Mouse (Mus musculus): ENCODE data around the gene Gpr84.
A peak's percentile ranks its signal among the peaks of the same experiment; 100 is the strongest.

The Gpr84 gene

GRCm38 (mm10) chr15:103310365-103310910 lies at the start of gene Gpr84:
TSS of gene Gpr84 (minus strand) at chr15:103310612.
- DNase-seq: no peak

- no peak for DNase-seq
These were observed 49.6 kb upstream of the Gpr84 start for GRCm38 (mm10) chr15:103359869-103360602.

- no peak for DNase-seq
These were observed 48.7 kb upstream of the Gpr84 start for GRCm38 (mm10) chr15:103359122-103359510.

DNA sequence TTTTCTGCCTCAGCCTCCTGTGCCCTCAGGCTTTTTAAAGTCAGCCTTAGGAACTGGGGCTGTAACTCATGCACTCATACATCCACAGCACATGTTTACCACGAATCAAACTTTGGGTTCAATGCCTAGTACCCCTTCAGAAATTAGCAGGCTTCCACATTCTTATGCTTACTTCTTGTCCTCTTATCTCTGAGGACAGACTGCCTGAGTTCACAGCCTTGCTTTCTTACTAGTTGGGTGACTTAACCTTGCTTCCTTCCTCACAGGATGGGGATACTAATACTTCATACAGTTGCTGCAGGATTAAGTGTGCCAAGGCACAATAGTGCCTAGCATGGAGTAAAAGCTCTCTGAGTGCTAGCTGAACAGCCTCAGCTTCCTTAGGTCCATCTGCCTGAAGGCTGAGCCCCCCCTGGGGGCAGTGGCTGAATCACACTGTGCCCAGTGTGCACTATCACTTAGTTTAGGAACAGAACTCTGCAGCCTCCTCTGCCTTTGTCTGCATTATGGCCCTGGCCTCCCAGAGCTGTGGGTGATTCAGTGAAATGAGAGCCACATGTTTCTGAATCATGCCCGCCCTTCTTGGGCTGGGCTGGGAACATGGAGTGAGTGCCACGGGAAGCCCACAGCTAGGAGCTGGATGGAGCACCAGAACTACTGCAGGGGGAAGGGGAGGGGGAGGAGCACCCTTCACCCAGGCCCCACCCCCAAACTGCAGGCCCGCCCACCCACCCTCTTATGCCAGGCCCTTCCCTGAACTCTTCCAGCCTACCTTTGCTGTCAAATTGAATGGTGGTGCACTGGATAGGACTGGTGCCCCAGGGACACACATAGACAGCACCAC lies 48.1 kb upstream of the Gpr84 start:
- peak; percentile 23 for DNase-seq

DNA sequence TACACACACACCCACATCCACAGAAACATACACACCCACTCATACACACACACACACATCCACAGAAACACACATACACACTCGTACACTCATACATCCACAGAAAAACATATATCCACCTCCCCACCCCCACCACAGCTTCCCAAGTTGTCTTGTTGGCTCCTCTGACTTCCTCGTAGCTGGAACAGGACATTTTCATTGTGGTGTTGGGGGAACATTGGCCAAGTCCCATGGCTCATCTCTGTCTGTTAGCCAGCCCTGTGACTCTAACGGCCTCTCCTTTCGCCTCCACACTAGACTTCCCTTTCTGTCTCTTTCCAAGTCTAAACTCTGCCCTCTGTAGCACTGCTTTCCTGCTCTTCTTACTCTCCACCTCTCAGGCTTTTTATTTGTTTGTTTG lies 47.4 kb upstream of the Gpr84 start:
- no peak for DNase-seq

DNA sequence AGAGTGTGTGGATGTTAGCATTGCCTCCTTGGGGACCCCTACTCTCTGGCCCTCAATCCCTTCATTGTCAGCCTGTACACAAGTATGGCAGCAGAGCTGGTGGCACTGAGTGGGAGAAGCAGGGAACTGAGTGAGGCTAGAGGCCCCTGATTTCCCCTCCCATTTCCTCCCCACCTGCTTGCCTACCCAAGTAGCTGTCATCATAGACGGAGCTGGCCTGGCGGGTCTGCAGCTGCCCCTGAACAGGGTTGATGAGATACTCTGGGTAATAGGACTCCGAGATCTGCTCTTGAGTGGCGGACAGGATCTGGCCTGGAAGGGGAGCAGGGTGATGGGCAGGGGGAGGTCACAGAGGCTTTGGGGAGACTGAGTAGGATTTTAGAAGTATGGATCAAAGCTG lies 45.7 kb upstream of the Gpr84 start:
- DNase-seq: no peak

- DNase-seq: no peak
These were observed 45.0 kb upstream of the Gpr84 start for GRCm38 (mm10) chr15:103355420-103355819.

- no peak for DNase-seq
These were observed 44.3 kb upstream of the Gpr84 start for GRCm38 (mm10) chr15:103354690-103355089.

DNA sequence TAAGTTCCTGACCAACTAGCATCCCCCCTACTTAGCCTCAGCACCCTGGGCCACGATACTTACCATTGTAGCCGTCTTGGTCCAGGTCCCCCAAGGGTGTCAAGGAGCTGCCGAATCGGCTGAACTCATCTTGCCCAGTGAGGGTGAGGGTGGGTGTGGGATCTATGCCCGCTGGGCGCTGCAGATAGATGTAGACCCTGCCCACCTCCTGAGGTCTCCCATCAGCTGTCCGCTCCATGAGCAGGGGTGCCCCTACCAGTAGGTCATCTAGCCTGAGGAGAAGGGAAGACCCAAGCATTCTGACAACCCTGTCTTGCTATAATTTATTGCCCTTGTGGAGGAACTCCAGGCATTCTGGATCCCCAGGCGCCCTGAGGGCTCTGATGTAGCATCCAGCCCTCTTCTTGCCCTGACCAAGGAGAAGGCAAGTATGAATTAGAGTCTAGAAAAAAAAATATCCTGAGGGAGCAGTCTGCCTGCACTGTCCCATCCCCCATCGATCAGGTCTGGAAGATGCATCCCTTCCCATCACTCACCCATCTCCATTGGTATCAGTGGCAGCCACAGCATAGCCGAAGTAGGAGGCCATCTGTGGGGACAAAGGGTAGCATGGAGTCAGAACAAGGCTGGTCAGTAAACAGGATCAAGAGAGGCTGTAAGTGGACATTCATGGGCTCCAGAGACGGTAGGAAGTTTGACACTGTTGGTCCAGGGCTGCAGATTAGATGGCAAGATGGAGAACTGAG lies 43.3 kb upstream of the Gpr84 start:
- DNase-seq: no peak

DNA sequence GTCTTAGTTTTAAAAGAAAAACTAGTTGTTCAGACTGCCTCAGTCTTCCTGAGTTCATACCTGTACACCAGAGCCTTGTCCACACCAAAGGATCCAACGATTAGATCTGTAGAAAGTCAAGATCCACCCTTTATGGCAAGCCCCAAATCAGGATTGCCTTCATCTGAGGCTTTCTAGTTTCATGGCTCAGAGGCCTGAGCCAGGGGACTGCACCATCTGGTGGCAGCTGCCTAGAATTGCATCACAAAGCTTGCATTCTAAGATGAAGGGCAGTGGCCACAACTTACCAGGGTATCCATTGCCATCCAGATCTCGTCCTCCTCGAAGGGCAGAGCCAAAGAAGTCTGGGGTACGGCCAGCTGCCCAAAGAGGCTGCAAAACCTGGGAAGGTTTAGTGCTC lies 42.4 kb upstream of the Gpr84 start:
- DNase-seq: peak; percentile 61

DNA sequence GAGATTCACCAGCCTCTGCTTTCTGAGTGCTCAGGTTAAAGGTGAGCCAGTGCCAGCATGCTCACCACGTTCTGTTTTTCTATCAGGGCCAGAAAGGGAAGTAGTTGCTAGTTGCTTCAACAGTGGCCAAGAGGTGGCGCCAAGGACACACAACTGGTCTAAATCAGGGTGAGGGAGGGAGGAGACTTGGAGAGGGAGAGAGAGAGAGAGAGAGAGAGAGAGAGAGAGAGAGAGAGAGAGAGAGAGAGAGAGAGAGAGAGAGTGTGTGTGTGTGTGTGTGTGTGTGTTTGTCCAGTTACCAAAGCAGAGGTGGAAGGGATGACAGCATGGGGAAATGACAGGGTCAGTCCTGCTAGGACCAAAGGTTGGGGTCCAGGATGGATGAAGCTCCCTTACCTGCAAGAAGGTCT lies 36.9 kb upstream of the Gpr84 start:
- peak; percentile 70 for DNase-seq

- no peak for DNase-seq
These were observed 35.4 kb upstream of the Gpr84 start for GRCm38 (mm10) chr15:103345789-103346188.

DNA sequence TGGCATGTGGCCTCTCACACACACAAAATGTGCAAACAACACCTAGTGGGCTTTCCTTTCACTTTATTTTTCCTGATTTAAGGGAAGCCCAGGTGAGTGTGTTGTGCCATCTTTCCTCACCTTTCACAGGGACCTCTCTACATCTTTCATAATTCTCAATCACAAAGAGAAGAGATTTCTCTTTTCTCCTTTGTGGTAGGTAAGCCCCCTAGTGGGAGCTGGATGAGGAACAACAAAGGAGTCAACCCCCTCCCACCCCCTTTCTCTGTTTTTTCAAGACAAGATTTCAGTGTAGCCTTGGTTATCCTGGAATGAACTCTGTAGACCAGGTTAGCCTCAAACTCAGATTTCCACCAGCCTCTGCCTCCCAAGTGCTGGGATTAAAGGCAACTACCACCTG lies 33.1 kb upstream of the Gpr84 start:
- DNase-seq: no peak

- DNase-seq: no peak
These were observed 32.6 kb upstream of the Gpr84 start for GRCm38 (mm10) chr15:103343008-103343407.

DNA sequence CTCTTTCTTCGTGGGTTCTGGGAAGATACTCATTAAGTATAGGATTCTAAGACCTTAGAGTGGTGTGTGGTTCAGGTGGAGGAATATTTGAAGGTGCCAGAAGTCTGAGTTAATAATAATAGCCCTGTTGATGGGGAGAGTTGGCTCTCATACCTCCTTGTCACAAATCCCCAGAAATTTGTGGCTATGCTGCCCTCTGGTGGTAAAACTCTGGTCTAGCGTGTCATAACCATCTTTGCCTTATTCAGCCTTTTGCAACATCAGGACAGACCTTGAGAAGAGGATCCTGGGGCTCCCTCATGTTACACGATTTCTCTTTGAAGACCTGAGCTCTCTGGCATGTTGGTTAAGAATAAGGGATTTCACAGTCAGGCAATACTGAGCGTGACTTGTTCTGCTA lies 32.0 kb upstream of the Gpr84 start:
- peak; percentile 76 for DNase-seq

- no peak for DNase-seq
These were observed 31.1 kb upstream of the Gpr84 start for GRCm38 (mm10) chr15:103341547-103341946.

GRCm38 (mm10) chr15:103340786-103341185 lies 30.4 kb upstream of the Gpr84 start:
- no peak for DNase-seq

- DNase-seq: peak; percentile 77
These were observed 29.5 kb upstream of the Gpr84 start, which contains the start of gene Zfp385a for GRCm38 (mm10) chr15:103339961-103340337. TSS of gene Zfp385a (minus strand) at chr15:103340093.

DNA sequence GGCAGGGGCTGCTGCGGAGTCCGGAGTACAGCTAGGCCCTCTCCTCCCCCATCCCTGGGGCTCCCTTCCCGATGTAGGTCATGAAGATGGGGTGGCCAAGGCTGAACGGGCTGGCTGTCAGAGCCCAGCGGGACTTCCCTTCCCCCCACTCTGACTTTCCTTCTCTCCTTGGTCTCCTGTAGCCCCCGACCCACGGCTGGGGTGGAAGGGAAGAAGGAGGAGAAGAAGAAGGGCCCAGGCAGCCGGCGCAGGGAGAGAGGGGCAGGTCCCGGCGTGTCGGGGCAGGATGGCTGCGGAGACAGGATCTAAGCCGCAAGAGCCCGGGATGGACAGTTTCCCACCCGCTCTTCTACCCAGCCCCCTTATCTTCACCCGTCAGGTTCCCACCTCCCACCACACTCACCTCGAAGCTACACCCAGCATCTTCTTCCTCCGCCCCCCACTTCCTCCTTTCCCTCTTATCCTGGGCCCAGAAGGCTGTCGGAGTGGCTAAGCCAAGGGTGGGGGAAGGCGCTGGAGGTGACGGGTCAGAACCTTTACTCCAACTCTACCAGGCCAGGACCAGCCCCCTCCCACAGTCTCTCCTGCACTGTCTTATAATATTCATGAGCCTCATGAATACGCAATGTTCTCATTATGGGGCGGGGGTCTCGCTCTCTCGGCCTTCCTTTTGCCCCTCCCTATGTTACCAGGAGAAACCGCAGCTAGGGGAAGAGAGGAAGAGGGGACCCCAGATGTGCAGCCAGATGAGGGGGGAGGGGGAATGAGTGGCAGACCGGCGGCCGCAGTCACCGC lies 29.0 kb upstream of the Gpr84 start:
- DNase-seq: peak; percentile 60

GRCm38 (mm10) chr15:103338829-103339165 lies 28.4 kb upstream of the Gpr84 start:
- no peak for DNase-seq

- DNase-seq: no peak
These were observed 26.7 kb upstream of the Gpr84 start for GRCm38 (mm10) chr15:103336996-103337667.

All from liver (tissue).